Mouse (Mus musculus): Measurements from ENCODE around the gene Inpp5b. TPM values are rescaled to one million over a fixed set of nuclear protein-coding genes. Genes with fewer than 3 reads are reported as not detected.
"Not testable (repeated sequence)": the region's sequence is repeated elsewhere in the genome, so short reads cannot be mapped to it uniquely, and the experiment has no call there.

Inpp5b gene
- total and polyA plus RNA-seq, 2 experiments, result 15.3 to 25.7 TPM

DNA sequence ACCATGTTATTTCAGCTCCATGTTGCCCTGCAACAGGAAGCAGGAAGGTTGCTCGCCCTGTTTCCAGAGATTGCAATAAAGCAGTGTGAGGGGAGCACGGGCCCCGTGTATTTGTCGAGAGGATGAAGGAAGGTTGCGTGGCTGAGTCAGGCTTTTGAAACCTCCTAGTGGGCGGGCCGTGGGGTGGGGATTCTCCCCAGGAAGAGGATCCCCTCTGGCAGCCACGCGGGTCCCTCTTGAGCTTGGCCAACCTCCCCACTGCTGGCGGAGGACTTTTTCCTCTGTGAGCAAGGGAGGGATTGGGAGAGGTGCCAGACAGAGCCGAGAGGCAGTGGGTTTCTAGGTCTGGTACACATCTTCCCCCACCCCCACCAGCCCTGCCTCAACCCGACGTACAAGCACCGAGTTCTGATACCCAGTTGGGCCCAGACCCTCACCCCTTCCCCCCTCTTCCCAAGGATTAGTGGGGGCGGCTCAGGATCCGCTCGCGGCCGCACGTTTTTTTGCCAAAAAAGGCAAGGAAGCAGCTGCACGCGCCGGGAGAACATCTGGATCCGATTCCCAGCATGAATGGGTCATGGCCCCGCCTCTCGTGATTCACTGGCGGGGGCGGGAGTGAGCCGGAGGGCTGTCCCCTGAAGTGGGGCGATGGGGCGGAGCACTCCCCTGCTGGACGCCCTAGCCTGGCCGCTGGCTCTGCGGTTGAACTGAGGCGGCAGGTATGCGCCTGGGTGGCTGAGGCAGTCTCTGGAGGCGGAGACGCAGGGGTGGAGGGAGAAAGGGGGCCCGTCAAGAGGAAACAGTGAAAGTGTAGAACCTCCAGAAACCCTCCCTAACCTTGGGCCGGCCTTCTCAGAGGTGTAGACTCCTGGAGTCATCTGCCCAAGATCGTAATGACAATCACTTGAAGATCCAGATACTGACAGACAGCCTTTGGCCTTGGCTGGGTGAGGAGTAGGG, 32.9 kb upstream of the Inpp5b start:
- H3K9ac ChIP-seq (ENCODE audit: low read depth, low read length), result peak overlapping the region; percentile 80
- H3K36me3 ChIP-seq (ENCODE audit: control insufficient read depth, insufficient read depth, low read length), result no peaks in the 10 kb centered on the region
- no peaks in the 10 kb centered on the region for H3K27me3 ChIP-seq (ENCODE audit: control insufficient read depth, insufficient read depth, low read length)
- H3K4me1 ChIP-seq (ENCODE audit: control insufficient read depth, insufficient read depth, low read length), result peaks cover 15% of the 10 kb centered on the region
- no peaks in the 10 kb centered on the region for H3K79me2 ChIP-seq (ENCODE audit: control insufficient read depth, insufficient read depth, low read length)
- TF ChIP-seq CTCF (IDR thresholded peaks at IDR 0.05; ENCODE audit: low read depth, low read length) (no peak), POLR2A (IDR thresholded peaks at IDR 0.05; ENCODE audit: extremely low read depth, insufficient read depth, low read length) (peak; percentile 85)
- WGBS, result under 1% methylated on average over 41 of the region's 41 CpGs
- peak; percentile 86 for DNase-seq (ENCODE audit: extremely low read depth, low read depth, low spot score)
- H3K4me3 ChIP-seq (ENCODE audit: insufficient read depth, low read depth, low read length), result peak overlapping the region; percentile 72
- H3K27ac ChIP-seq (replicated peaks; ENCODE audit: insufficient read depth, low read depth, low read length), result peak overlapping the region; percentile 95

DNA sequence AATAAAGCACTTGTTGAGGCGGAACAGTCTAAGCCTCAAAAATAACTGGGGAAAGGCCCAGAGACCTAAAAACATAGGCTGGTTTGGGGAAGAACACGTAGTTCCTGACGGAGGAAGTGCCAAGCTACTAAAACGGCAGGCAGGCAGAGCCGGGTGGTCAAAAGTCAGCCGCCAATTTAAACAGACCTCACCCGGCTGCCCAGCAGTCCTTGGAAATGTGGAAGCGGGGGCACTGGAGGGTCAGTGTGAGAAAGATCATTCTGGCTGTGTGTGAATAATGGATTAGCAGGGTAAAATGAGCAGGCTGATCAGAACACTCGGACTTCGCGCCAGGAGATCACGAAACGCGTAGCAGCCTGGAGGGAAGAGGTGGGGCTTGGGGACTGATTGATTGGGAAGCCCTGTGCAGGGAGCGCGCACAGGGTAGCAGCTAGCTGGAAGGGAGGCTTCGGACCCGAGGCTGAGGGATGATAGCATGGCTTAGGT, 31.6 kb upstream of the Inpp5b start:
- under 1% methylated on average over 18 of the region's 18 CpGs for WGBS
- Histone ChIP-seq H3K4me3 (ENCODE audit: insufficient read depth, low read depth, low read length) (peak overlapping the region; percentile 19), H3K27me3 (ENCODE audit: control insufficient read depth, insufficient read depth, low read length) (no peaks in the 10 kb centered on the region), H3K9ac (ENCODE audit: low read depth, low read length) (peak overlapping the region; percentile 30), H3K36me3 (ENCODE audit: control insufficient read depth, insufficient read depth, low read length) (no peaks in the 10 kb centered on the region), H3K4me1 (ENCODE audit: control insufficient read depth, insufficient read depth, low read length) (peaks cover 12% of the 10 kb centered on the region), H3K27ac (replicated peaks; ENCODE audit: insufficient read depth, low read depth, low read length) (peak overlapping the region; percentile 95), H3K79me2 (ENCODE audit: control insufficient read depth, insufficient read depth, low read length) (0 out of 2 replicates have a peak, but pooled peaks cover 2% of the 10 kb centered on the region)
- TF ChIP-seq POLR2A (IDR thresholded peaks at IDR 0.05; ENCODE audit: extremely low read depth, insufficient read depth, low read length), result no peak
- no peak for TF ChIP-seq CTCF (IDR thresholded peaks at IDR 0.05; ENCODE audit: low read depth, low read length)
- DNase-seq (ENCODE audit: extremely low read depth, low read depth, low spot score), result peak; percentile 90

DNA sequence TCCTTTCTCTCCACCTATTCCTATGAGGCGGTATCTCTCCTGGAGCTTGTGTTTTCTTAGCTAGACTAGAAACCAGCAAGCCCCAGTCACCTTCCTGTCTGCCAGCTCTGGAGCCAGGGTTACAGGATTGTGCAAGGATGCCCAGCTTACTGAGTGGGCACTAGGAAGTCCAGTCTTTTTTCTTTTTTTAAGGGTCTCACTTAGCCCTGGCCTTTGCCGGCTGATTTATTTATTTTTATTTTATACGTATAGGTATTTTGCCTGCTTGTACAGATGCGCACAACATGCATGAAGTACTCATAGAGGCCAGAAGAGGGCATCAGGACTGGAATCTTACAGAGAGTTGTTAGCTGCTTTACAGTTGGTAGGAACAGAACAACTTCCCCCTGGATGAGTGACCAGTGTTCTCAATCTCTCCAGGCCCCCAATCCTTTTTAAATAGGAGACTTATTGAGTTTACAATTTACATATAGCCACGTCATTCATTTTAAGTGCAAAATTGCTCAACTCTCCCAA, 30.8 kb upstream of the Inpp5b start:
- H3K4me3 ChIP-seq (ENCODE audit: insufficient read depth, low read depth, low read length), result no peak overlapping the region
- TF ChIP-seq CTCF (IDR thresholded peaks at IDR 0.05; ENCODE audit: low read depth, low read length), result peak; percentile 37; the same call in 1 of the 2 replicates
- no peak for TF ChIP-seq POLR2A (IDR thresholded peaks at IDR 0.05; ENCODE audit: extremely low read depth, insufficient read depth, low read length)
- no peaks in the 10 kb centered on the region; the same call in 1 of the 2 replicates for H3K36me3 ChIP-seq (ENCODE audit: control insufficient read depth, insufficient read depth, low read length)
- WGBS, result 8% methylated on average over 5 of the region's 5 CpGs
- H3K27me3 ChIP-seq (ENCODE audit: control insufficient read depth, insufficient read depth, low read length), result no peaks in the 10 kb centered on the region
- H3K4me1 ChIP-seq (ENCODE audit: control insufficient read depth, insufficient read depth, low read length), result peaks cover 14% of the 10 kb centered on the region
- DNase-seq (ENCODE audit: extremely low read depth, low read depth, low spot score), result peak; percentile 63
- no peak overlapping the region for H3K9ac ChIP-seq (ENCODE audit: low read depth, low read length)
- peaks cover 11% of the 10 kb centered on the region; the same call in 1 of the 2 replicates for H3K79me2 ChIP-seq (ENCODE audit: control insufficient read depth, insufficient read depth, low read length)
- H3K27ac ChIP-seq (replicated peaks; ENCODE audit: insufficient read depth, low read depth, low read length), result no peak overlapping the region

DNA sequence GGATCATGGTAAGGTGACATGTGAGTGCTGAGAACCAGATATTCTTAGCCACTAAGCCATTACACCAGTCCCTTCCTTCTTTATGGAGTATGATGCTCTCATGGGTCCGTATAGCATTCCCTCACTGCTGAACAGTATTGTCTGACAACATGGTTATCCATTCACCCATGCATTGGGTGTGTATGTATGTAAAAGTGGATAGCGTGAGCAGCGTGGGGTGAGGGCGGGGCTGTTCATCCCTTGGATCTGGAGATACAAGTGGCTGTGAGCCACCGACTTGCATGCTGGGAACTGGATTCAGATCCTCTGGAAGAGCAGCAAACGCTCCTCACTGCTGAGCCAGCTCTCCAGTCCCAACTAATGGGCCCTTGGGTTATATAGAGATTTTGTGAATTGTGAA, 29.0 kb upstream of the Inpp5b start:
- Histone ChIP-seq H3K36me3 (ENCODE audit: control insufficient read depth, insufficient read depth, low read length) (peaks cover 4% of the 10 kb centered on the region; the same call in 1 of the 2 replicates), H3K27ac (replicated peaks; ENCODE audit: insufficient read depth, low read depth, low read length) (no peak overlapping the region), H3K4me1 (ENCODE audit: control insufficient read depth, insufficient read depth, low read length) (peaks cover 15% of the 10 kb centered on the region), H3K79me2 (ENCODE audit: control insufficient read depth, insufficient read depth, low read length) (peaks cover 16% of the 10 kb centered on the region; the same call in 1 of the 2 replicates), H3K27me3 (ENCODE audit: control insufficient read depth, insufficient read depth, low read length) (no peaks in the 10 kb centered on the region), H3K4me3 (ENCODE audit: insufficient read depth, low read depth, low read length) (no peak overlapping the region), H3K9ac (ENCODE audit: low read depth, low read length) (no peak overlapping the region)
- 92% methylated on average over 6 of the region's 6 CpGs for WGBS
- TF ChIP-seq CTCF (IDR thresholded peaks at IDR 0.05; ENCODE audit: low read depth, low read length) (no peak), POLR2A (IDR thresholded peaks at IDR 0.05; ENCODE audit: extremely low read depth, insufficient read depth, low read length) (no peak)
- no peak for DNase-seq (ENCODE audit: extremely low read depth, low read depth, low spot score)

DNA sequence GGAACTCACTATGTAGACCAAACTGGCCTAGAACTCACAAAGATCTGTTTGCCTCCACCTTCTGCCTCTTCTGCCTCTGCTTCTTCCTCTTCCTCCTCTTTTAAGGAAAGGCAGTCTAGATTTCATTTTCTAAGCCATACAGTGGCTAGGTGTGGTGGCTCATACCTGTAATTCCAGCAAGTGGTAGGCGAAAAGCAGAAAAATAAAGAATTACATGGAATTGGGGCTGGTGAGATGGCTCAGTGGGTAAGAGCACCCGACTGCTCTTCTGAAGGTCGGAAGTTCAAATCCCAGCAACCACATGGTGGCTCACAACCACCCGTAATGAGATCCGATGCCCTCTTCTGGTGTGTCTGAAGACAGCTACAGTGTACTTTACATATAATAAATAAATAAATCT, 27.8 kb upstream of the Inpp5b start:
- H3K27ac ChIP-seq (replicated peaks; ENCODE audit: insufficient read depth, low read depth, low read length); DNase-seq (ENCODE audit: extremely low read depth, low read depth, low spot score); H3K9ac ChIP-seq (ENCODE audit: low read depth, low read length); H3K27me3 ChIP-seq (ENCODE audit: control insufficient read depth, insufficient read depth, low read length); H3K4me3 ChIP-seq (ENCODE audit: insufficient read depth, low read depth, low read length): not testable (repeated sequence)
- H3K4me1 ChIP-seq (ENCODE audit: control insufficient read depth, insufficient read depth, low read length), result peaks cover 12% of the 10 kb centered on the region
- peaks cover 16% of the 10 kb centered on the region for H3K36me3 ChIP-seq (ENCODE audit: control insufficient read depth, insufficient read depth, low read length)
- H3K79me2 ChIP-seq (ENCODE audit: control insufficient read depth, insufficient read depth, low read length), result peaks cover 16% of the 10 kb centered on the region; the same call in 1 of the 2 replicates
- WGBS, result 84% methylated on average over 5 of the region's 5 CpGs
